Mouse (Mus musculus) ES-E14 (cell line): ENCODE data around the gene Lingo1.

Experiments used
- CHD2 ChIP-seq: IDR thresholded peaks from 2 replicates; pipeline ENCODE4 v1.6.1; 2014; ENCODE audit warnings: mild to moderate bottlenecking, low read depth, low read length, inconsistent platforms
- HCFC1 ChIP-seq: IDR thresholded peaks from 2 replicates; pipeline ENCODE4 v1.6.1; 2012; ENCODE audit warnings: low read length, inconsistent platforms, borderline replicate concordance; ENCODE audit not compliant: insufficient read depth
- MAFK ChIP-seq: IDR thresholded peaks from 2 replicates; pipeline ENCODE4 v1.6.1; 2014; ENCODE audit warnings: mild to moderate bottlenecking, low read depth, low read length, inconsistent platforms; ENCODE audit not compliant: insufficient read depth
- ZNF384 ChIP-seq: IDR thresholded peaks from 2 replicates; pipeline ENCODE4 v1.6.1; 2012; ENCODE audit warnings: low read depth, low read length, inconsistent platforms

- no peak for TF ChIP-seq ZNF384
- TF ChIP-seq CHD2, result no peak
- TF ChIP-seq MAFK, result no peak
- TF ChIP-seq HCFC1, result no peak
Observed at GRCm38 (mm10) chr9:56637403-56637857, 158.8 kb downstream of the Lingo1 start.
